Mouse (Mus musculus): ENCODE measurements at regions not wholly inside any gene's neighbourhood (a gene's known extent, or its start where the extent isn't known, plus 50 kb on each side); places are given as distances from the start of the nearest gene placed in this dataset.

DNA sequence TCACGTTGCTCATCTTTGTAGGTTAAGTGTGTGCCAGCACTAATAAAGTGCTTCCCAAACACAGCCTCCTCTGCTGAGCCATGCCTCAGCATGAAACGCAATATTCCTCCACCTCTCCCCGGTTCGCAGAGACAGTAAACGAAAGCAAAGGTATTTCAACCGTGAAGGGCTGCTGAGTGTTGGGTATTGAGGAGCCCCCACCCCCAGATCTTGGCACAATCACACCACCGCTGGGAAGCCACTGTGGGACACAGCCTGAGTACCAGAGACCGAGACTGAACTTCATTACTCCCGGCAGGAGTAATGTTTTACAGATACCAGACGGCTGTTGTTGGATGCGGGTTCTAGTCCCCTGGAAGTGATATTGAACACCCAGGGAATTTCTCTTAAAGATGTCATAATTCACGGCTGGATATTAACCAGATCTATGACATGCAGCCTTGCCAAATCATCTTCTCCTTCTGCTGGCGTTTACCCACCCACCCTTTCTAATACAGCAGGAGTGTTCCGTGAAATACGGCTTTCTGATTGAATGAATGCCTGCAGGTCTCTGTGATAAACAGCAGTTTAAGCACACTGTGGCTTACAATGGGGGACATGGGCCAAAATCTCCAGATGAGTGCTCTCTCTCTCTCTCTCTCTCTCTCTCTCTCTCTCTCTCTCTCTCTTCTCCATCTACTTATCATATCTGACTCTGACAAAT is 328.9 kb downstream of the Pax1 start:
- DNase-seq: no peak

DNA sequence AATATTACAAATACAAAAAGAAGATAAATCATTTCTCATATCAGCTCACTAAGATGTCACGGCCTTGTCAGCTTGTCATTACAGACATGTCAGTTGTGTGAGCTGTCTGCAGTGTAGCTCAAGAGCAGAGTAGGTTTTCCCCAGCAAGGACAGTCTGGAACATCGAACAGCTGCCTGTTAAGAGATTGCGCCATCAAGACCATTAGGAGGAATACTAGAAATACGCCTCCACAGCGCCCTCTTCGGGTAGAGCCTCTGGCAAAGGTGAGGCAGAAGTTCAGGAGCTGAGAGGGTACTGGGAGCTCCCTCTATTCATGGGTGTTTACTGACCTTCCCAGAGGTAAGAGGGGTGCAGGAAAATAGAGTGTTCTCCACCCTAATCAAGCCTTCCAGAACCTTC is 327.0 kb downstream of the Pax1 start:
- DNase-seq: no peak

DNA sequence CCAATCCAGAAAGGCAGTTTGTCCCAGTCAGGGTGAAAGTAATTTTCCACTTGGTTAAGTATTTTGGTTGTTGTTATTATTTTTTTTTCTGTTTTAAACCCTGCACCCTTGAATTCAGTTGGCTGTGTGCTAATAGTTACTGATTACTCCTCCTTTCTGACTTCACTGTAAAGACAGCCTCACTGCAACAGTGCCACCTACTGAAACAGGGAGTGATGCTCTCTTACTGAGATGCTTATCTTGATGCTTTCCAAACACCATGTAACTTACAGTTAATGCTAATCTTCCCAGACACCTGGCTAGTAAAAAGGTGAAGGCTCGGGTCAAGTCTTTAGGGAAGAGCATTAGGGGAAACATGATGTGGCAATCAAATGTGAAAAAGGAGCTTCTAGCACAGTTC is 294.9 kb downstream of the Pax1 start:
- DNase-seq: no peak

DNA sequence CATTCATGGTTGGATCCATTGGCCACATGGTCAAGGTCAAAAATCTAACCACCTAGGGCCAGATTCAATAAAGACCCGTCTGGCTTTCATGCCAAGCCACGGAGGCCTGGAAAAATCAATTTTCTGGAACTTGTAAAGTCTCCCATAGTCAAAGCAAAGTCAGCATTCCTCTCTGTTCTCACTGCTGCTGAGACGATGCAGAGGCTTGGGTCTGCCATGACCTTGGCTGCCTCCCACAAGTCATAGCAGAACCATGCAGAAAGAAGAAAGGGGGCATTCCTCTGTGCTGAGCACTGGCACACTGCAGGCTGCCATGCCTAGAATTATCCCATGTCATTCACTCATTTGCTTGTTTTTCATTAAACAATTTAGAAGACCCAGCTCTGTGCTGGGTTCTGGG is 288.5 kb downstream of the Pax1 start:
- DNase-seq: no peak

DNA sequence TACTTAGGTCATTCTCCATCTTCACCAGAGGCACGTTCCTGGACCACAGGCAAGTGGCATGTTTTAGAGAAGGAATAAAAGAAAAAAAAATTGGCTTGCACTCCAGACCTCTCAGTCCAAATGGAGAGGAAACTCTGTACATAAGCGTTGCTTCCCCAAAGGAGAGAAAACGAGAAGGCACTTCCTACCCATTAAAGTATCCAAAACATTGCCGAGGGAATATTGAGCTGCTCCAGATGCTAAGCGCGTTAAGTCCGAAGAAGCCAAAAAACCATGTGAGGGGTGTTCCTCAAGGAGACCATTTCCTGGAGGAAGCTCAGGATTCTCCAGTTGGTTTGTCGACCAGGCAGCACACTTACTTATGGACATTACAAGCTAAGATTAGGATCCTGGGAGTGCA is 286.2 kb downstream of the Pax1 start:
- no peak for DNase-seq

DNA sequence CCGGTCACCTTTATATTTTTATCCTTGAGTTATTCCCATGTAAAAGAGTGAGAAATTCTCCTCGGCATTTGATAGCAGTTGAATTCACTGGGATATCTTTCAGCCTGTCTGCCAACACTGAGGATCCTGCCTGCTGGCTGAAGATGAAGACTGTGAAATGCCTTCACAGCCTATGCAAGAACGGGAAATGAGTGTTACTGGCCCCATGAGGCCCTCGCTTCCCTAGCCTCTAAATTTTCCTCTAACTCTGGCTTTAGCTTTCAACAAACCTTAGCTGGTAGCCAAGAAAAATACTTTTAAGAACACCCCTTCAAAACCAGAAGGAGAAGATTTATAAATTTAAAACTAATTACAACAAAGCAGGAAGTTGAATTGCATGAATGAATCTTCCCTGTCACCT is 285.8 kb downstream of the Pax1 start:
- no peak for DNase-seq

DNA sequence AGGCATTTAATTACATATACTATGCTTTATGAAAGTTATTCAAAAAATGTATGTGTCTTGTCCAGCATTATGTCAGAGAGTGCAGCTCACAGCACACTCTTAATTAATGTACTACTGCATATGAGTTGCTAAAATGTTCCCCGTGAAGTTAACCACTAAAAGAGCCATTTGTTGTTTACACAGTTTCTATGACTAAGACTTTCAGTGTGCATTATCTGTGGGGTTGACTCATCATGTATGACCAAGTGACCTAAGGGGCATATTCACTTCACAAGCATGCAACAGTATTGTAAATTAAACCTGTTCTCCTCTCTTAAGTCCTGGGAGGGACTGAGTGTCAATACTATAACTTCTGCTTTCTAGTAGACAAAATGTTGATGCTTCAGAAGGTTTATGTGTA is 276.2 kb downstream of the Pax1 start:
- DNase-seq: no peak

DNA sequence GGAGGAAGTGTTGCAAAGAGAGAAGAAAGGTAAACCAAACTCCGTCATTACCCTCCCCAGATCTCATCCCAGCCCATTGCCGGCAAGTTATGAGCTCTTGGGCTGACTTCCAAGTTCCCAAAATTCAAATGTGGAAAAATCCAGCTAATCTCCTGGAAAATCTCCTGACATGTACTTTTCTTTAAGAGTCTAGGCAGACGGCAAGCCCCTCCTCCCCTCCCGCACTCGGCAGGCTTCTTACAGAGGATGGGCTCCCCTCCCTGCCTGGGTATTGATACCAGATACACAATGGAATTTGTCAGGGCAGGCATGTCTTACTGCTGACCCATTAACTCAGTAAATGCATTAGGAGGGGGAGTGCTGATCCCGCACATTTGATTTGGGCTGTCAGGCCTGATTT is 271.0 kb downstream of the Pax1 start:
- DNase-seq: no peak

DNA sequence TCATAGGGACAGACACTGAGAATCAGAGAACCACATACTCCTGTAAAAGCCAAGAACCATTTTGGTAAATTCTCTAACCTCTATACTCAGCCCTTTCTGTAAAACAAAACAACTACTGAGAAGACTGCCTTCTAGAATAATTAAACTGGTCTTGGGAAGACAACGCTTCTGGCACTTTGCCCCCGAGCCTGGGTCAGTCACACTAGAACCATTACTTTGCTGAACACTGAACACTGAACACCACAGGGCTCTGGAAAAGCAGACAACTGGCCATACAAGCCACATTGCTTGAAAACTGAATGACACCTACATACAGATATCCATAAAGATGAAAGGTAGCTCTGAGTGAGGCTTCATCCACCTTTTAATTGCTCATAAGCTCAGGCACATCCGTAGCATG is 268.0 kb downstream of the Pax1 start:
- DNase-seq: no peak

DNA sequence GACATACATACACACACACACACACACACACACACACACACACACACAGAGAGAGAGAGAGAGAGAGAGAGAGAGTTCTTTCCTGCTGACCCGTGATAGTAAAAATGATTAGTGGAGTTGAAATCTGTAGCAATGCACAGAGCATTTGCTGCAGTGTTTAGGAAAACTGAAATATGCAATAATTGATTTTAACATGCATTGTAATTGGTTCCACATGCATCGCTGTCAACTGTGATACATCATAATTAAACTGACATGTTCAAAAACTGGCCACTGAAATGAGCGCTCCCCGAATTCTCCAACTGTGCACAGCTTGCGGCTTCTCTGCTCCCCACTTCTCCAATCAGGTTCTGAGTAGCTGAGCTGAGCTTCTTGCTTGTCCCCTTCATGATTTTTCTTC is 265.4 kb downstream of the Pax1 start:
- DNase-seq: no peak

DNA sequence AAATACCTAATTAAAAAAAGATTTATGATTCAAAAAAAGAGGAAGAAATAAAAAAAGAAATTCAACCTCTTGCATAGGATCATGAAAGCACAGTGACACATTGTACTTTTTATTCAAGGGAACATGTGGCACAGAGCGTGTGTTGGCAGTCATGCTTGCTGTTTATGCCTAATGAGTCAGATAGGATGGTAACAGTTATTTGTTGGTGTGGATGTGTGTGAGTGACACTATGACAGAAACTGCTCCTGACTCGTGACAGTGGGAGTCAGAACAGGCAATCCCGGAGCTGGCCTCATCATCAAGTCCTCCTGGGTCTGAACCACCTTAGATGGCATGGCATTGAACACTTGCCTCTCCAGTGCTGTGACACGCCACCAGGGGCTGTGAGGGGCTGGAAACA is 261.4 kb downstream of the Pax1 start:
- DNase-seq: no peak

DNA sequence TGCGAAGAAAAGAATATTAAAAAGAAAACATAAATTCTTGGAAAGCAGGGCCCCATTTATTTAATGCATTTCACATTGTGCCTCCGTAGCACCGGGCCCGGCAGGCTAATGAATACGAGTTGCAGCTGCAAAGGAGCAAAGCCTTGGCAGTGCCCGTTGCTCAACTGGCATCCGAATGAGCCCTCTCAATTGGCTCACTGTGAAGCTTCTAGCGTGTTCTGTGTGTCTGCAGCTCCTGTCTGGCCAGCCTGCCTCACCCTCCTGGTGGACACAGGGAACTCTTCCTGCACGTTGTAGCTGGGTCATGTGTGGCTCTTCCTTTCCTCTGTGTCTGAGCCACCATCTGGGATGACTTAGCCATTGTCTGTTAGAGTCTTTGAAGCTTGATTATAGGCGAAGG is 256.1 kb downstream of the Pax1 start:
- DNase-seq: no peak

DNA sequence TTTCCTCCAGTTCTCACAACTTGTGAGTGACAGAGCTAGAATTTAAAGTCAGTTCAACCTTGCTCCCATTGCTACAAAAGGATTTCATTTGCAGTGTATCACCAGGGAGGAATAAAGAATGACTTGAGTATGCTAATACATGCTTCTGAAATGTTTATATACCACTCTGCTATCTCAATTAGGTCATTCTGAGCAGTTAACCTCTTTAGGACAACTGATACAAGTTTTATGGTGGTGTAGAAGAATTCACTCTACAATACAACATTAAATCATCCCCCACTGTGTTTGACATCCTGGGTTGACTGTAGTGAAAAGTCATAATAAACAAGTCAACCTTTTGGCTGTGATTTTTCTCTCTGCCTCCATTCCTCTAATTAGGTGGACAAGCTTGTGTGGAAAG is 248.6 kb downstream of the Pax1 start:
- DNase-seq: no peak

DNA sequence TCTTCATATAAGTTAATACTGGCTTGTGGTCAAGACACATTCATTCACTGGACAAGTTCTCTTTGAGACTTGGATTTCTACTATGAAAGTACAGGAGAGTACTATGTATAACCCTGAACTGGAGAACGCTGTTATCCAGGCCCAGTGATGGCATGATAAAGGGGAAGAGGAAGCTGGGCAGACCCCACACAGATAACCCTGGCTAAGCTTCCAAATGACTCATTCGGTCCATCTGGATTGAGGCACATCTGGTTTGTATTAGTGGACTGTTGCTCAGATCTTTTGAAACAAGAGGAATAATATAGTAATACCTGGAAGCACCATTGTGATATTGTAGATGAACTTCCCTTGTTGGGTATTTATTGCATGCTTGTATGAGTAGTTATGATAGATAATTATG is 239.9 kb downstream of the Pax1 start:
- DNase-seq: no peak

DNA sequence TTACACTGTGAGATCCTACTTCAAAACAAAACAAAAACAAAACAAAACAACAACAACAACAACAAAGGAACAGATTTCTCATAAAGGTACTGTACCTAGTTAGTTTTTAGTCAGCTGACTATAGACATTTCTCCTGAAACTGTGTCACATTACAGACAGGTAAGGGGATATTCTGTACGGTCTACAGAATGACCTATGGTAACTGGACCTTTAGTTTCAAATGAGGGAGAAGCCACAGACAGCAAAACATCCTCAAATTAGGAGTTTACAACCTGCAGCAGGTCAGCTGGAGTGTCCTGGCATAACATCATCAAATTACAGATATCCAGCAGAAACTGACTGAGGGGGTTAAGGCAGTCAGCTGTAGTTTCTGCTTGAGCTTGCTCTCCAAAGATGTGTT is 210.7 kb downstream of the Pax1 start:
- DNase-seq: no peak

DNA sequence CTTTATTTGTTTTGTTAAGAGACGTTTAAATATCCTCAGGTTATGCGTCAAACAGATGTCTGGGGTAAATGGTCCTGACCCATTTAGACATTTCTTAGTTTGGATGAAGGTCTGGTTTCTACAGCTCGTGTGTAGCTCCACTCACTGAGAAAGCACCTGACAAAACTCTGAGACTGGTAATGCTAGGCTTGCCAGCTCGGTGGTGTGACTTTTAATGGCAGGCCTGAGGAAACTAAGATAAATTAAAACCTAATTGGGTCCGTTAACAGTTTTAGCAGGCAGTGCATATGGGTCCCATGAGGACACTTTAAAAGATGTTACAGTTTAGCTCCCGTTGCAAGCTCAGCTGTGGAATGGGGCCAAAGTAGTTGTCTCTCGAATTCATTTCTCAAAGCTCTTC is 199.5 kb downstream of the Pax1 start:
- no peak for DNase-seq

DNA sequence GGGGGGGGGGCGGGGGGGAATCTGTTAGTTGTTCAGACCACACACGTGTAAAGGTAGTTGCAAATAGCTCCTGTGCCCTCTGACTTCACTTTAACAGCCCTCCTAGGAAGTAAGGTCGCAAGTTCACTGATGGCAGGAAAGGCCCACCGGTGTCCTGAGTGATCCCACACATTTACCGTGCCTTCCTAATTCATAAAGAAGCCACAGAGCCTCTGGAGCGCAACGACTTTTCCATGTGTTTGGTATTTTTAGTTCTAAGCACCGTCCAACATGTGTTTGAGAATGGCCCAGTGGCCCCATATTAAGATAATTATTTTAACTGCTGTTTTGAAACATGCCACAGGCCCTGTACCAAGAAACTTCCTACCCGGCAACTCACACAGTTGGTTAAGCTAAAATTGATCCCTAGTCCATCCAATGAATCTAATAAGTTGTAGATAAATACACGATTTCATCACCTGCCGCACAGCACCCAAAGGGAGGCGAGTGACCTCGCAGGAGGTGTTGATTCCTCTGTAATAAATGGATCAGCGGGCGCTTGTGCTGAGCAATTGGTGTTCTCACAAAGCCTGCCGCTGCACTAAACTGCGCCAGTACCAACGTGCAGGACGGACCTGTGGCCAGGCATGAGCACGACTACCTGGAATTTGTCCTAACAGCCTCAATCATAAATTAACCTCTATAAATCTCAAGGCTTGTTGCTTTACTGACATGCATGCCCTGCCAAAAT is 198.9 kb downstream of the Pax1 start:
- DNase-seq: no peak

DNA sequence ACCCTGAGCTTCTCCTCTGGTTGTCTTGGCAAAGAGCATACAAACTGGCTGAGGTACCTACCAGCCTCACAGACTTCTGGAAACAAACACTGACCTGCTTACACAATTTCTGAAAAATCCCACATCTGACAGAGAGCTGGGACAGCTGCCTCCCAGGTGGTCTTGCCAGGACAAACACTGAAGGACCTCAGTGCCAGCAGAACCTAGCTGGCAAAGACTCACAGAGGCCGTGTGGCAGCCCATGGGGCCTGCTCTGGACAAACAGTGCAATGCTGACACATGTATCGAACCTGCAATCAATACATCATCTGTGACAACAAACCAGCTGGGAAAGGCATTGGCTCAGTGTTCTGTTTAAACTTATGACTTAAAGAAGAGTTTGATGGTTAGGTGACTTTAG is 167.4 kb downstream of the Pax1 start:
- no peak for DNase-seq

DNA sequence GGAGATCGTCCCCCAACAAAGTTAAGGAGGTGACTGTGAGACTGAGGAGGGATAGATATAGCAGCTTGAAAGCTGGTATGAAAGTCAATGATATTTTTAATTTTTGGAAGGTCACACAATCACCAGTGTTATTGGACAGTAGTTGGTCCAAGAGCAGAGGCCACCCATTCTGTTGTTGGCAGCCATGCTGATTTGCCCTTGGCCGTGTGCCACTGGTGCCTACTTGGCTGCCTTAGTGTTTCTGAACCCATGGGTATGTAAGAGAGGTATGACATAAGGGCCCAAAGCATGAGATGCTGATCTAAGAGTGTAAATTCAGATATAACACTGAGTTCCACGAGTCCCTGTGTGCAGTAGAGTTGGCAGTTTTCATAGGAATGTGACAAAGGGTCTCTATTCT is 153.7 kb downstream of the Pax1 start:
- DNase-seq: no peak

DNA sequence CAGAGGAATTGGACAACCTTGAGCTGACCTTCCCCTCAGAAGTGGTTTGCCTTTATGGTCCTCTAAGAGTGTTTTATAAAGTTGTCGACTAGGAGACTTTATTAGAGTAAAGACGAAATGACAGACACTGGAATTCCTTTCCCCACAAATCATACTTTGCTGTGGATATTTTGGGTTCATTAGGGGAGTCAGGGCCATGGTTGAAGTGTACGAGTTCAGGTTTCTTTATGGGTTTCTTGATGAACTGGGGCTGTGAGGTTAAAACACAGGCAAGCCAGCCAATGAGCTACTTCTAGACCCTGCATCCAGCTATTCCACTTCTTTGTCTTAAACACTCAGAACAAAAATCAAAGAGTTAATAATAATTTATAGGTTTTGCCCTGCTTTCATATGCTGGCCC is 153.0 kb downstream of the Pax1 start:
- no peak for DNase-seq

DNA sequence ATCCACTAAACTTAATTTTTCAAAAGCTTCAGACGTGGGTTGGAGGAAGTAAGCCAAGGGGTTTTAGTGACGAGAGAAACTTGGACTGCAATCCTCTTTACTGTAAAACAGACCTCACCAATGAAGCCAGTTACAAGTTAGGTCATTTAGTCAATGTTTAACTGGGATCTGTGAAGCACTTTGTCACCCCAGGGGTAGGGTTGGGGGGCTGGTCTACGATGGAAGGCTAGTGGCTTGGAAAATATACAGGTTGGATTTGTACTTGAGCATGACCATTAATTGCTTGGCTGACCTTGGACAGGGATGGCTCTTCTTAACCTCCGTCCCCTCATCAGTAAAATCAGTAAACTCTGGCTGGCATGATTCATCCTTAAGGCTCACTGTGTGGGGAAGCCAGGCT is 142.2 kb downstream of the Pax1 start:
- DNase-seq: no peak

DNA sequence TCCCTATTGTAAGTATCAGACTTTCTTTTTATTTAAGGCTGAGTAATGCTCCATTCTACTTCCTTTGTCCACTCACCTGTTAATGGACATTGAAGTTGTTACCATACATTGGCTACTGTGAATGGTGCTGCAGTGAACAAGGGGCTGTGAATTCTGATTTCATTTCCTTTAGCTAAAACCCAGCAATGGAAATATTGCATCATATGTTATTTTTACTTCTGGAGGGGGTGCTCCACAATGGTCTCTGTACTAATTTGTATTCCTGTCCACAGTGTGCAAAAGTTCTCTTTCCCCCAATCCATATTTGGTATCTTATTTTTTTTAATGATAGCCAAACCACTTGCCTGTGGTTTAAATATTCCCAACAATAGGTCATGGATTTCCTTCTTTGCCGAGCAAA is 137.0 kb downstream of the Pax1 start:
- no peak for DNase-seq

DNA sequence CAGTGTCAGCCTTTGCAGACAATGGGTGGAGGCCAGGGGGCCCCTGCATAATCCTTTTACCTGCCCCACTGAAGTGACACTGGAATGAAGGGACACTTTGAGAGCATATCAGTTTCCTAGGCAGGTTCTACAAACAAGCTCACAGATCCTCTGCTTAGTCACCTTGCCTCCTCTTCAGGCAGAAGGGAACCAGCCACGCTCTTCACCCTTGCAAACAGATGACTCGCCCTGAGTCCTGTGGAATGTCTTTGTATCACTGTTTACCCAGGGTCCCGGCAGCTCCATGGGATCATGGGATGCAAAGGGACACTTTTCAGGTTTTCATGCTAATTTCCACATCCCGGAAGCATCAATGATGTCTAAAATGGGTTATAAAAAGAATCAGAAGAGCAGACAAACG is 94.2 kb downstream of the Pax1 start:
- DNase-seq: no peak

DNA sequence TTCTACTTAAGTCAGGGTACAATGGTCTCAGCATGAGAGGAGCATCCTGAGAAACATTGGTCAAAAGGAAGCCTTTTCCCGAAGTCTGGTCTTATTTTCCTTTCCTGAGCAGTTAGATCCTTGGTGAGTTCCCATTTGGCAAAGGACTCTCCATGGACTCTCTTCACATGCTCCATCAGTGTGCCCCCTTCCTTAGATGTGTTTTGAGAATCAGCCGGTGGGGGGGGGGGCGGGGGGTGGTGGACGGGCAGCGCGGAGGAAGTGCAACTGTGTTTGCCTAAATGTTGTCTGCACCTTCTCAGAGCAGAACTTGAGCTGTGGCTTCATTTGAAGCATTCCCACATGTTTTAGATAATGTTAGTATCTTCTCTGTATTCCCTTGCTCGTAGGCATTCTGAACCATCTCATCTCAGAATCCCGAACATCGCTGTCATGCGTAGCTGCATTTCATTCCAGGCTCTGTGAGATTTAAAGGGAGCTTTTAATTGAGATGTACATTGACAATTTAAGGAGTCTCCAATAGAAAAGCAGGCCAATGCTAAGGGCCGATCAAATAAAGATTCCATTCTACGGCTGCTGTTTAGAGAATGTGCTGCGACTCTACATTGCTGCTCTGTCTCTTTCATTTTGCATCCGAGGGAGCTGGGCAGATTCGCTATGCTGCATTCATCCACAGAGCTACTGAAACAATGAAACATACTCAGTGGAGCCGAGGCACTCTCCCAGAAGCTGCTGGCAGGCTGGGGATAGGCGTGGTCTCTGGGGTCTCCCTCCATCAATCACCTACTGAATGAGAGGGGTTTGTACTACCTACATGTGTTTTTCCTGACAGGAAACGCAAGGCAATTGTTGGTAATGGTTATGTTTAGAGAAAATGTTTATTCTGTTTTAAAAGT is 92.9 kb downstream of the Pax1 start:
- DNase-seq: no peak

Data from thymus, postnatal 25 days (tissue).